17 mouse cellular contexts compared by ENCODE assay signal in genomic region chr14:62764371-62764770, GRCm38 (mm10). TPM values are rescaled to one million over a fixed set of nuclear protein-coding genes. Genes with fewer than 3 reads are reported as not detected.
DNase-seq lines count a peak whose midpoint lies in the region; TF ChIP-seq lines count a peak whose summit lies in the region.
"Had no signal": no experiment of that assay in that cellular context is flagged by ENCODE, and none has a peak within 500 bp of the region (broad histone marks: within the 10 kb centered on the region; RNA-seq: fewer than 3 reads in every experiment).

No protein-coding gene starts in this region.

- no peaks in the 10 kb centered on the region for H3K27me3 ChIP-seq in kidney, adult 2 months (replicated peaks; ENCODE audit: control insufficient read depth, insufficient read depth, low read length)
- H3K27me3 ChIP-seq: CH12.LX; hindbrain, embryonic 12.5 days; liver, embryonic 15.5 days; midbrain, embryonic 15.5 days; stomach, embryonic 15.5 days had no signal

- 70% methylated on average over 5 of the region's 5 CpGs for WGBS in kidney, adult 2 months

- H3K36me3 ChIP-seq in kidney, adult 2 months (ENCODE audit: control insufficient read depth, insufficient read depth, low read length): no peaks in the 10 kb centered on the region
- H3K36me3 ChIP-seq: hindbrain, embryonic 12.5 days; midbrain, embryonic 15.5 days; stomach, embryonic 15.5 days had no signal

- DNase-seq in kidney, adult 2 months: peak; percentile 17
- DNase-seq in kidney, adult 11 months: no peak
- DNase-seq in thymus, postnatal 25 days: peak; percentile 11
- no peak for DNase-seq in thymus, postnatal 0 days (ENCODE audit: low spot score)
- peak; percentile 47 for DNase-seq in lung, postnatal 10 days
- no peak for DNase-seq in yolk sac, embryonic 10.5 days (ENCODE audit: low spot score)
- no peak for DNase-seq in urinary bladder, postnatal 14 days (ENCODE audit: low spot score)
- DNase-seq: cerebellum, adult 8-10 months; gastrocnemius, postnatal 14 days; kidney, postnatal 4 days; right cerebral cortex, adult 18-20 months; spleen, adult 18-20 months had no signal

- no peak overlapping the region for H3K27ac ChIP-seq in kidney, adult 2 months (ENCODE audit: insufficient read depth, low read depth, low read length)
- H3K27ac ChIP-seq: hindbrain, embryonic 12.5 days; liver, embryonic 15.5 days; midbrain, embryonic 15.5 days; stomach, embryonic 15.5 days had no signal

- no peak overlapping the region for H3K4me3 ChIP-seq in kidney, adult 2 months (ENCODE audit: insufficient read depth, low read depth, low read length)
- H3K4me3 ChIP-seq: hindbrain, embryonic 12.5 days; liver, embryonic 15.5 days; midbrain, embryonic 15.5 days; stomach, embryonic 15.5 days had no signal

- no peak for TF ChIP-seq POLR2A in kidney, adult 2 months (IDR thresholded peaks at IDR 0.05; ENCODE audit: low read depth, low read length)

- H3K4me1 ChIP-seq in kidney, adult 2 months (ENCODE audit: control insufficient read depth, insufficient read depth, low read length): no peaks in the 10 kb centered on the region
- H3K4me1 ChIP-seq: stomach, embryonic 15.5 days had no signal

- no peak for TF ChIP-seq CTCF in kidney, adult 2 months (conservative IDR thresholded peaks at IDR 0.05; ENCODE audit: insufficient read depth, insufficient read length, low read depth, low read length)

RNA-seq across cellular contexts. Expression of gene Ints6, which starts 3.4 kb away (rescaled TPM):
- 3.3 and 4.6 TPM in 2 replicates for polyA plus RNA-seq in kidney, adult 2 months (2012; rRNA removed)
- 13.6 and 15.5 TPM in 2 replicates for polyA plus RNA-seq in thymus, postnatal 0 days (2015; fragmentation: Nextera tagmentation; extraction: Ambion mirVana)

Comparison
In these comparisons a context has a peak if more than half of its experiments do, and no peak if none do; other contexts are left out.
1. DNase-seq: peak in kidney, adult 2 months (single experiment), thymus, postnatal 25 days (single experiment) and lung, postnatal 10 days (single experiment); none in kidney, adult 11 months (single experiment), thymus, postnatal 0 days (single experiment), yolk sac, embryonic 10.5 days (single experiment) and urinary bladder, postnatal 14 days (single experiment).